Mouse (Mus musculus): Measurements from ENCODE around the gene Slc45a3. TPM values are rescaled to one million over a fixed set of nuclear protein-coding genes. Genes with fewer than 3 reads are reported as not detected.

Slc45a3 gene
- polyA plus RNA-seq, 1 experiment from 2014 or later: 0.66 TPM

GRCm38 (mm10) chr1:132003111-132003510, 40.3 kb downstream of the Slc45a3 start:
- Histone ChIP-seq H3K36me3 (ENCODE audit: control insufficient read depth, insufficient read depth, low read length) (no peaks in the 10 kb centered on the region), H3K4me1 (ENCODE audit: control insufficient read depth, insufficient read depth, low read length) (no peaks in the 10 kb centered on the region), H3K9ac (replicated peaks; ENCODE audit: low read depth, low read length) (no peak overlapping the region), H3K9me3 (ENCODE audit: control insufficient read depth, low read length) (no peaks in the 10 kb centered on the region), H3K27ac (ENCODE audit: low read depth, low read length) (no peak overlapping the region), H3K4me2 (ENCODE audit: low read depth, low read length) (no peak overlapping the region), H3K4me3 (ENCODE audit: low read depth, low read length) (no peak overlapping the region), H3K27me3 (ENCODE audit: control insufficient read depth, insufficient read depth, low read length) (no peaks in the 10 kb centered on the region)
- WGBS: 80% methylated on average over 2 of the region's 2 CpGs
- ATAC-seq (ENCODE audit: low read depth): no peak

- ATAC-seq (ENCODE audit: low read depth): no peak
- no peaks in the 10 kb centered on the region for H3K27me3 ChIP-seq (ENCODE audit: control insufficient read depth, insufficient read depth, low read length)
- H3K9me3 ChIP-seq (ENCODE audit: control insufficient read depth, low read length): no peaks in the 10 kb centered on the region
- peaks cover 3% of the 10 kb centered on the region for H3K4me1 ChIP-seq (ENCODE audit: control insufficient read depth, insufficient read depth, low read length)
- WGBS: 80% methylated on average over 1 of the region's 1 CpGs
- no peak overlapping the region for H3K9ac ChIP-seq (replicated peaks; ENCODE audit: low read depth, low read length)
- no peak overlapping the region for H3K27ac ChIP-seq (ENCODE audit: low read depth, low read length)
- no peaks in the 10 kb centered on the region for H3K36me3 ChIP-seq (ENCODE audit: control insufficient read depth, insufficient read depth, low read length)
- H3K4me2 ChIP-seq (ENCODE audit: low read depth, low read length): no peak overlapping the region
- H3K4me3 ChIP-seq (ENCODE audit: low read depth, low read length): no peak overlapping the region
Observed at GRCm38 (mm10) chr1:132003817-132004216, 41.0 kb downstream of the Slc45a3 start.

- ATAC-seq (ENCODE audit: low read depth): no peak
- WGBS: 88% methylated on average over 6 of the region's 6 CpGs
- Histone ChIP-seq H3K27me3 (ENCODE audit: control insufficient read depth, insufficient read depth, low read length) (no peaks in the 10 kb centered on the region), H3K9me3 (ENCODE audit: control insufficient read depth, low read length) (no peaks in the 10 kb centered on the region), H3K9ac (replicated peaks; ENCODE audit: low read depth, low read length) (no peak overlapping the region), H3K36me3 (ENCODE audit: control insufficient read depth, insufficient read depth, low read length) (no peaks in the 10 kb centered on the region), H3K27ac (ENCODE audit: low read depth, low read length) (no peak overlapping the region), H3K4me3 (ENCODE audit: low read depth, low read length) (no peak overlapping the region), H3K4me2 (ENCODE audit: low read depth, low read length) (no peak overlapping the region), H3K4me1 (ENCODE audit: control insufficient read depth, insufficient read depth, low read length) (peaks cover 10% of the 10 kb centered on the region)
Observed at GRCm38 (mm10) chr1:132004574-132005180, 41.9 kb downstream of the Slc45a3 start.

- Histone ChIP-seq H3K9me3 (ENCODE audit: control insufficient read depth, low read length) (no peaks in the 10 kb centered on the region), H3K9ac (replicated peaks; ENCODE audit: low read depth, low read length) (no peak overlapping the region), H3K27ac (ENCODE audit: low read depth, low read length) (no peak overlapping the region), H3K4me3 (ENCODE audit: low read depth, low read length) (no peak overlapping the region), H3K36me3 (ENCODE audit: control insufficient read depth, insufficient read depth, low read length) (no peaks in the 10 kb centered on the region), H3K27me3 (ENCODE audit: control insufficient read depth, insufficient read depth, low read length) (no peaks in the 10 kb centered on the region), H3K4me1 (ENCODE audit: control insufficient read depth, insufficient read depth, low read length) (peaks cover 10% of the 10 kb centered on the region), H3K4me2 (ENCODE audit: low read depth, low read length) (no peak overlapping the region)
- WGBS: 91% methylated on average over 1 of the region's 1 CpGs
- ATAC-seq (ENCODE audit: low read depth): no peak
Observed at GRCm38 (mm10) chr1:132005466-132005865, 42.7 kb downstream of the Slc45a3 start.

GRCm38 (mm10) chr1:132006046-132006445, 43.3 kb downstream of the Slc45a3 start:
- Histone ChIP-seq H3K9me3 (ENCODE audit: control insufficient read depth, low read length) (no peaks in the 10 kb centered on the region), H3K4me1 (ENCODE audit: control insufficient read depth, insufficient read depth, low read length) (peaks cover 10% of the 10 kb centered on the region), H3K4me2 (ENCODE audit: low read depth, low read length) (no peak overlapping the region), H3K4me3 (ENCODE audit: low read depth, low read length) (no peak overlapping the region), H3K9ac (replicated peaks; ENCODE audit: low read depth, low read length) (no peak overlapping the region), H3K27me3 (ENCODE audit: control insufficient read depth, insufficient read depth, low read length) (no peaks in the 10 kb centered on the region), H3K36me3 (ENCODE audit: control insufficient read depth, insufficient read depth, low read length) (no peaks in the 10 kb centered on the region), H3K27ac (ENCODE audit: low read depth, low read length) (no peak overlapping the region)
- 84% methylated on average over 3 of the region's 3 CpGs for WGBS
- no peak for ATAC-seq (ENCODE audit: low read depth)

- H3K27ac ChIP-seq (ENCODE audit: low read depth, low read length): peak overlapping the region; percentile 97
- no peak for ATAC-seq (ENCODE audit: low read depth)
- H3K4me1 ChIP-seq (ENCODE audit: control insufficient read depth, insufficient read depth, low read length): peaks cover 10% of the 10 kb centered on the region
- peak overlapping the region; percentile 68 for H3K4me2 ChIP-seq (ENCODE audit: low read depth, low read length)
- H3K27me3 ChIP-seq (ENCODE audit: control insufficient read depth, insufficient read depth, low read length): no peaks in the 10 kb centered on the region
- H3K9me3 ChIP-seq (ENCODE audit: control insufficient read depth, low read length): no peaks in the 10 kb centered on the region
- H3K9ac ChIP-seq (replicated peaks; ENCODE audit: low read depth, low read length): no peak overlapping the region; the same call in 1 of the 2 replicates
- H3K4me3 ChIP-seq (ENCODE audit: low read depth, low read length): peak overlapping the region; percentile 93
- WGBS: 31% methylated on average over 5 of the region's 5 CpGs
- no peaks in the 10 kb centered on the region for H3K36me3 ChIP-seq (ENCODE audit: control insufficient read depth, insufficient read depth, low read length)
Observed at GRCm38 (mm10) chr1:132006721-132007120, 44.0 kb downstream of the Slc45a3 start.

GRCm38 (mm10) chr1:132007282-132007815, 44.6 kb downstream of the Slc45a3 start, which contains the start of gene Elk4:
Gene Elk4, plus strand, starts transcription at chr1:132007607.
- Histone ChIP-seq H3K4me2 (ENCODE audit: low read depth, low read length) (peak within 1 kb of the TSS; percentile 68), H3K36me3 (ENCODE audit: control insufficient read depth, insufficient read depth, low read length) (no peaks in the 10 kb centered on the region), H3K4me3 (ENCODE audit: low read depth, low read length) (peak within 1 kb of the TSS; percentile 93), H3K27ac (ENCODE audit: low read depth, low read length) (peak within 1 kb of the TSS; percentile 97), H3K27me3 (ENCODE audit: control insufficient read depth, insufficient read depth, low read length) (no peaks in the 10 kb centered on the region), H3K4me1 (ENCODE audit: control insufficient read depth, insufficient read depth, low read length) (peaks cover 10% of the 10 kb centered on the region), H3K9me3 (ENCODE audit: control insufficient read depth, low read length) (no peaks in the 10 kb centered on the region), H3K9ac (replicated peaks; ENCODE audit: low read depth, low read length) (peak within 1 kb of the TSS; percentile 94)
- peak; percentile 94 for ATAC-seq (ENCODE audit: low read depth)
- WGBS: under 1% methylated on average over 41 of the region's 61 CpGs

GRCm38 (mm10) chr1:132007828-132008827, 45.4 kb downstream of the Slc45a3 start:
- H3K27ac ChIP-seq (ENCODE audit: low read depth, low read length): peak overlapping the region; percentile 97
- under 1% methylated on average over 60 of the region's 72 CpGs for WGBS
- peaks cover 10% of the 10 kb centered on the region for H3K4me1 ChIP-seq (ENCODE audit: control insufficient read depth, insufficient read depth, low read length)
- H3K36me3 ChIP-seq (ENCODE audit: control insufficient read depth, insufficient read depth, low read length): no peaks in the 10 kb centered on the region
- peak overlapping the region; percentile 93 for H3K4me3 ChIP-seq (ENCODE audit: low read depth, low read length)
- H3K9ac ChIP-seq (replicated peaks; ENCODE audit: low read depth, low read length): peak overlapping the region; percentile 94
- no peaks in the 10 kb centered on the region for H3K9me3 ChIP-seq (ENCODE audit: control insufficient read depth, low read length)
- no peaks in the 10 kb centered on the region for H3K27me3 ChIP-seq (ENCODE audit: control insufficient read depth, insufficient read depth, low read length)
- ATAC-seq (ENCODE audit: low read depth): peak; percentile 93
- H3K4me2 ChIP-seq (ENCODE audit: low read depth, low read length): peak overlapping the region; percentile 68
